Mouse (Mus musculus) cortical plate, adult 2 months (tissue): ENCODE data around the gene Fam72a. TPM values are rescaled to one million over a fixed set of nuclear protein-coding genes. Genes with fewer than 3 reads are reported as not detected.

ENCODE experiments used
- H3K27ac ChIP-seq: fragments of 200-500 bp; 2 replicates; pipeline ENCODE4 v1.5.1; 2012; ENCODE audit warnings: low read length, control low read depth, inconsistent platforms; ENCODE audit not compliant: insufficient read depth
- H3K4me1 ChIP-seq: fragments of 200-500 bp; 2 replicates; pipeline ENCODE4 v1.6.1; 2011; ENCODE audit warnings: low read length; ENCODE audit not compliant: control insufficient read depth, insufficient read depth
- H3K4me3 ChIP-seq: fragments of 200-500 bp; 2 replicates; pipeline ENCODE4 v1.5.1; 2011; ENCODE audit warnings: mild to moderate bottlenecking, low read length, control low read depth; ENCODE audit not compliant: insufficient read depth
- CTCF ChIP-seq: fragments of 200-500 bp; IDR thresholded peaks from 2 replicates; pipeline ENCODE4 v1.5.1; 2011; ENCODE audit warnings: mild to moderate bottlenecking, control low read depth, low read length; ENCODE audit not compliant: insufficient read depth; ENCODE audit errors: extremely low read depth
- POLR2A ChIP-seq: fragments of 200-500 bp; IDR thresholded peaks from 2 replicates; pipeline ENCODE4 v1.6.1; 2011; ENCODE audit warnings: mild to moderate bottlenecking, low read length, control low read depth; ENCODE audit not compliant: insufficient read depth; ENCODE audit errors: extremely low read depth
- polyA plus RNA-seq: library from polyadenylated mRNA; depleted of rRNA; stranded (reverse); fragments of >200 nt; gene quantifications from 2 replicates; pipeline ENCODE4 v1.2.3, GENCODE M21; 2012; rRNA removed

Fam72a gene
- polyA plus RNA-seq, 1 experiment: 1.0 TPM

DNA sequence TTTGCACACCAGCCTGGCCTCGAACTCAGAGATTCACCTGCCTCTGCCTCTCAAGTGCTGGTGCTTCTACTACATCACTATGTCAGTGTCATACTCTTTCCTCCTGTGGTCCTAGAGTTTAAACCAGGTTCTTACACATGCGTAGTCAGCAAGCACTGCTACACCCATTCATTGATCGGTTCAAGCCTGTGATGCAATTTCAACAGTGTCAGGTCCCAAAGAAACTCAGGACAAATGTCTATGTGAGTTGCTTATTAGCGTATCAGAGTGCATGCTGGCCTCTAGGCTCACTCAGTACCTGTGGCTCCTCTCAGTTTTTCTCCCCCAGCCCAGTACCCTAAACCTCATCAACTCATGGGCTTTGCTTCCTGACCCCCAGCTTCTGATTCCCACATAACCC, 42.7 kb downstream of the Fam72a start:
- Histone ChIP-seq H3K27ac (no peak overlapping the region), H3K4me1 (no peaks in the 10 kb centered on the region), H3K4me3 (no peak overlapping the region)
- no peak for TF ChIP-seq POLR2A
- no peak for TF ChIP-seq CTCF

DNA sequence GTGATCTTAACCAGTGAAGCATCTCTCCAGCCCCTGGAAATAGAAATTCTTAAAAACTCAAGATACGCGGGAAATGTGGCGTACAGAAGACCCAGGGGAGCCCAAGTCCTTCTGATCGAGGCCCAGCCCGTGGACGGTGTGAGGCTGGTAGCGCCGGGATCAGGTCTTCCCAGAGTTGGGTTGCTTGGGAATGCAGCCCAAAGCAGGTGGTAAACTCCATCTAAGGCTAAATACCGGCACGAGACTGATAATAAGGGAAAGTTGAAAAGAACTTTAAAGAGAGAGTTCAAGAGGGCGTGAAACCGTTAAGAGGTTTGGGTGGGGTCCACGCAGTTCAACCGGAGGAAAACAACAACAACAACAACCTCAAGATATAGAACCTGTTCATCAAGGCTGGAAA, 46.0 kb downstream of the Fam72a start:
- Histone ChIP-seq H3K27ac (no peak overlapping the region), H3K4me3 (no peak overlapping the region), H3K4me1 (no peaks in the 10 kb centered on the region)
- TF ChIP-seq CTCF: no peak
- TF ChIP-seq POLR2A: no peak

- Histone ChIP-seq H3K4me1 (peaks cover 1% of the 10 kb centered on the region; the same call in 1 of the 2 replicates), H3K4me3 (no peak overlapping the region), H3K27ac (no peak overlapping the region)
- TF ChIP-seq CTCF: no peak
- no peak for TF ChIP-seq POLR2A
Measured at GRCm38 (mm10) chr1:131578943-131579680, 51.4 kb downstream of the Fam72a start.

DNA sequence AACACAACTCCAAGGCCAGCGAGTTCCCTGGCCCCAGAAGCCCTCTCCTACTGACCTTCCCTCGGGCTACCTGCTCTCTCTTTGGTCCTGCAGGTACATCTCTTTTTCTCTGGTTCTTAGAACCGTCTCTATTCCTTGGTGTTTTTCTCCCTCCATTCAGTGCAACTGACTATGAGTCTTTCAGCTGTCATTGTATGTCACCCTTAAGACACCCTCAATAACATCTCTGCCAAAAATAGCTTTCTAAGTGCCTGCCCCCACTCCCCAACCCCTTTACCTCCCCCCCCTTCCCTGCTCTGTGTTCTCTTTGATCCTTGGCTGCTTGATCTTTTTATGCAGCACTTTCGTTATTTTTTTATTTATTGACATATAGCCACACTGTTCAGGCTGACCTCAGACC, 52.7 kb downstream of the Fam72a start:
- no peak for TF ChIP-seq POLR2A
- no peak for TF ChIP-seq CTCF
- H3K4me3 ChIP-seq: no peak overlapping the region
- H3K4me1 ChIP-seq: peaks cover 1% of the 10 kb centered on the region; the same call in 1 of the 2 replicates
- H3K27ac ChIP-seq: no peak overlapping the region

GRCm38 (mm10) chr1:131583598-131583997, 55.9 kb downstream of the Fam72a start:
- Histone ChIP-seq H3K4me1 (peaks cover 1% of the 10 kb centered on the region; the same call in 1 of the 2 replicates), H3K27ac (no peak overlapping the region), H3K4me3 (no peak overlapping the region)
- TF ChIP-seq POLR2A: no peak
- no peak for TF ChIP-seq CTCF

GRCm38 (mm10) chr1:131586836-131587235, 59.1 kb downstream of the Fam72a start:
- Histone ChIP-seq H3K27ac (no peak overlapping the region), H3K4me1 (peaks cover 1% of the 10 kb centered on the region; the same call in 1 of the 2 replicates)
- no peak for TF ChIP-seq POLR2A

More at GRCm38 (mm10) chr1:131586836-131587235, 59.1 kb downstream of the Fam72a start:
- no peak overlapping the region for H3K4me3 ChIP-seq

Other genes starting within 250 kb of the Fam72a start
- gene Ikbke, start 248.3 kb upstream of the Fam72a start, polyA plus RNA-seq: 1.7 and 1.9 TPM in 2 replicates
- gene Srgap2, start 551 bp upstream of the Fam72a start, polyA plus RNA-seq: 41.2 and 42.8 TPM in 2 replicates
- gene Avpr1b, start 71.3 kb downstream of the Fam72a start, polyA plus RNA-seq: 0.04 TPM in 1 of 2 replicates, not detected in the other
- gene Ctse, start 110.4 kb downstream of the Fam72a start, polyA plus RNA-seq: not detected in 2 replicates
- gene Rab7b, start 160.8 kb downstream of the Fam72a start, polyA plus RNA-seq: 4.3 and 5.1 TPM in 2 replicates
- gene Slc26a9, start 216.1 kb downstream of the Fam72a start, polyA plus RNA-seq: 0.02 TPM in 1 of 2 replicates, not detected in the other